Mouse (Mus musculus): Measurements from ENCODE around the gene Ppp1r15a.
"Not testable (repeated sequence)": the region's sequence is repeated elsewhere in the genome, so short reads cannot be mapped to it uniquely, and the experiment has no call there.

Ppp1r15a gene

GRCm38 (mm10) chr7:45484985-45485384 is 41.1 kb downstream of the Ppp1r15a start:
- not testable (repeated sequence) for DNase-seq (ENCODE audit: low spot score)

GRCm38 (mm10) chr7:45482166-45482565 is 43.9 kb downstream of the Ppp1r15a start:
- no peak for DNase-seq (ENCODE audit: low spot score)

- DNase-seq (ENCODE audit: low spot score): no peak
Measured at GRCm38 (mm10) chr7:45481374-45481927, 44.6 kb downstream of the Ppp1r15a start, which contains the start of gene Tulp2. Tulp2 (plus strand) TSS chr7:45481877.

DNA sequence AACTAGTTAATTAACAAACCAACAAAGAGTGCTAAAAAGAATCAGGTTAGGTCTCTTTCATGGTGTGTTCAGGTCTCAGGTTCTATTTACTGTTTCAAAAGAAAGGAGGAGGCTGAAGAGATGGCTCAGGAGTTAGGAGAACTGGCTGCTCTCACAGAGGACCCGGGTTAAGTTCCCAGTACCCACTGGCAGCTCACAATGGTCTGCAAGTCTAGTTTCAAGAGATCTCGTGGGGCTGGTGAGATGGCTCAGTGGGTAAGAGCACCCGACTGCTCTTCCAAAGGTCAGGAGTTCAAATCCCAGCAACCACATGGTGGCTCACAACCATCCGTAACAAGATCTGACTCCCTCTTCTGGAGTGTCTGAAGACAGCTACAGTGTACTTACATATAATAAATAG is 45.8 kb downstream of the Ppp1r15a start:
- not testable (repeated sequence) for DNase-seq (ENCODE audit: low spot score)

GRCm38 (mm10) chr7:45478774-45479173 is 47.3 kb downstream of the Ppp1r15a start:
- DNase-seq (ENCODE audit: low spot score): no peak

- DNase-seq (ENCODE audit: low spot score): no peak
Measured at GRCm38 (mm10) chr7:45477003-45477402, 49.1 kb downstream of the Ppp1r15a start.

DNA sequence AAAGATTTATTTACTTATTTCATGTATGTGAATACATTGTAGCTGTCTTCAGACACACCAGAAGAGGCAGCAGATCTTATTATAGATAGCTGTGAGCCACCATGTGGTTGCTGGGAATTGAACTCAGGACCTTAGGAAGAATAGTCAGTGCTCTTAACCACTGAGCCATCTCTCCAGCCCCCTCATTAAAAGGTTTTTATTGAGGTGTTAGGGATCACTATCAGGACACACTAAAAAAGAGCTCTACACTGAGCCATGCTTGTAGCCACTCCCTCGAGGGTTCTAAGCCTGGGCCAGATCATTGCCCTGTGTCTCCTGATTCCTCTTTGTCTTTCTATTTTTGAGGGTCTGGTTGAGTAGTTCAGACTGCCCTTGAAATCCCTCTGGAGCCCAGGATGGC is 49.6 kb downstream of the Ppp1r15a start:
- DNase-seq (ENCODE audit: low spot score): no peak

GRCm38 (mm10) chr7:45475291-45475969 is 50.6 kb downstream of the Ppp1r15a start:
- no peak for DNase-seq (ENCODE audit: low spot score)

Data from ovary, postnatal 10 days (tissue).